Mouse (Mus musculus): ENCODE data around the gene Gimap7. TPM values are rescaled to one million over a fixed set of nuclear protein-coding genes. Genes with fewer than 3 reads are reported as not detected.
"Not testable (repeated sequence)": the region's sequence is repeated elsewhere in the genome, so short reads cannot be mapped to it uniquely, and the experiment has no call there.

Gimap7 gene
- polyA plus RNA-seq, 1 experiment from 2014 or later, result 0.23 TPM

DNA sequence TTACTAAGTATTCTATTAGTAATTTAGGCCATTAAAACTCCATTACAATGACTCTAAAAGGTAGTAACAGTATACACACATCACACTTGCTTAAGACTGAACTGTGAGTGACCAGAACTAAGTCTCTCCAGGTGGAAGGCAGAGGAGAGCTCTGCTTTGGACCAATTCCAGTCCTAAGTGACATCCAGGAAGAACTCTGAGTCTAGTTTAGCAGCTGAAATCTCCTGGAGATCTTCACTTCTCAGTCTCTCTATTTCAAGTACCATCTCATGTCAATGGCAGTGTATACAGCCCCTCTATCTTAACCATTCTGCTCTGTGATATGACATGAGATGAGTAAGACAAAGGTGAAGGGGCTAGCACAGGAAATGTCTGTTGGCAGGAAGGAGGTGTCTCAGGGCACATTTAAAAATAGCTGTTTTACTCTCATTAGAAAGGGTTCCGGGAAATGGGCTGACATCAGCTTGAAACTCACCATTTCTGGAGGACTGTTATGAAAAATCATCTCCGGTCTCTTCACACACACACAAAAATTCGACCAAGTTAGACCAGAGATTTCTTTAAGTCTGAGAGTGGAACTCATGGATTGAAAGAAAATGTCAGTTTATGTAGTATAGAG lies 36.8 kb upstream of the Gimap7 start:
- H3K9ac ChIP-seq, result no peak overlapping the region
- H3K4me1 ChIP-seq (replicated peaks), result no peaks in the 10 kb centered on the region
- H3K9me3 ChIP-seq (replicated peaks), result no peaks in the 10 kb centered on the region
- H3K27ac ChIP-seq, result 0 out of 2 replicates have a peak overlapping the region, but pooled peaks have one; percentile 29
- no peaks in the 10 kb centered on the region for H3K27me3 ChIP-seq
- ATAC-seq (replicated peaks; ENCODE audit: insufficient number of reproducible peaks, insufficient read depth, low FRiP score, low read depth), result no peak
- H3K4me2 ChIP-seq, result no peak overlapping the region
- no peak overlapping the region for H3K4me3 ChIP-seq
- H3K36me3 ChIP-seq, result no peaks in the 10 kb centered on the region
- WGBS, result 58% methylated on average over 3 of the region's 3 CpGs

DNA sequence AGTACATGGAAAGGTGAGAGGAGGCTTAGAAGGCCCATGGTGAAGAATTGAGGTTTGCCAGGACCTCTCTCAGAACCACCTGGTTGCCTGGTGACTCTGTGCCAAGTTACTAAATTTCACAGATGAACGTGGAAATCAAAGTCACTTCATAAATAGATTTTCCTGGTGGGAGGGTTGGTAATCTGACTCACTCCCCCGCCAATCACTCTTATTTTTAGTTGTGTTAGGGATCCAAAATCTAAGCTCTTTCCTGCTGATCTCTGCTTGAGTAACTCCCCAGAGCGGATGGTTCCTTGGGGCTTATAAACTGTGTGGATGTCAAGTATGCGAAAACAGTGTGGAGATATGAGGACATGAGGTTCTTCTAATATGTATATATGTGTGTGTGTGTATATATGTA lies 36.1 kb upstream of the Gimap7 start:
- Histone ChIP-seq H3K27me3 (no peaks in the 10 kb centered on the region), H3K9me3 (replicated peaks) (no peaks in the 10 kb centered on the region), H3K4me1 (replicated peaks) (0 out of 2 replicates have a peak, but pooled peaks cover 4% of the 10 kb centered on the region), H3K9ac (no peak overlapping the region), H3K4me3 (no peak overlapping the region), H3K36me3 (no peaks in the 10 kb centered on the region), H3K4me2 (no peak overlapping the region), H3K27ac (0 out of 2 replicates have a peak overlapping the region, but pooled peaks have one; percentile 18)
- WGBS, result 60% methylated on average over 4 of the region's 4 CpGs
- no peak for ATAC-seq (replicated peaks; ENCODE audit: insufficient number of reproducible peaks, insufficient read depth, low FRiP score, low read depth)

DNA sequence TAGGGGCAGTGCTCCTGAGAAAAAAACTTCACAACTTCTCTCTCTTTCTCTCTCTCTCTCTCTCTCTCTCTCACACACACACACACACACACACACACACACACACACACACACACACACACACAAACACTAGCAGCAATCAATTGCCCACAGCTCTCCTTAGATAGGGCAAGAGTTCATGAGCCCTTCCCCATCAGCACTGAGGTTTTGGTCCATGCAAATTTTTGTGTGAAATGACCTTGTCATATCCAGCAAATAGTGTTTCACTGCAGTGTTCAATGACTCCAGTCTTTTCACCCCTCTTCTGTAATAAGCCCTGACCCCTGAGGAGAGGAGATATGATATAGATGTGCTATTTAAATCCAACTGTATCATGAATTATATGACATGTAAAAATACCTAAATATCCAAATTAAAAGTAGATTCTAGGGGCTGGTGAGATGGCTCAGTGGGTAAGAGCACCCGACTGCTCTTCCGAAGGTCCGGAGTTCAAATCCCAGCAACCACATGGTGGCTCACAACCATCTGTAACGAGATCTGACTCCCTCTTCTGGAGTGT lies 35.1 kb upstream of the Gimap7 start:
- H3K9ac ChIP-seq; ATAC-seq (replicated peaks; ENCODE audit: insufficient number of reproducible peaks, insufficient read depth, low FRiP score, low read depth); H3K27me3 ChIP-seq; H3K9me3 ChIP-seq (replicated peaks); H3K4me3 ChIP-seq; H3K4me2 ChIP-seq; H3K4me1 ChIP-seq (replicated peaks); H3K27ac ChIP-seq; H3K36me3 ChIP-seq: not testable (repeated sequence)
- 99% methylated on average over 4 of the region's 4 CpGs for WGBS

DNA sequence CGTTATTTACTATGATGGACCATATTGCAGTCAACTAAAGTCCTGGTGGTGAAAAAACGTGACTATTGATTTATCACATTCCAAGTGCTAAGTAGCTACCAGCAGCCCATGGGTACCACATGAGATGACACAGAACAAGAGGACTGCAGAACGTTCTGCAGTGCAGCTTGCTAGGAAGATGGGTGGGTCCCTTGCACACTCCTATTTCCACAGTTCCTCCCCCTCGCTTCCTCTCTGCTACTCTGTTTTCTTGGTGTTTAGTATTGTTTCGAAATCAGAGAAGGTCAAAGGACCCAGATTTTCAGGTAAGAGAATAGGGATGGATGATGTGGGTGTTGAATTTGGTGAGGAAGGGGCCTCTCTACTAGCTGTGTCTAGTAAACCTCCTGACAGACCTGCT lies 34.1 kb upstream of the Gimap7 start, which contains the start of gene Gimap4:
Gene Gimap4 (plus strand): TSS at position 231 of the 400 bp plus-strand sequence.
- ATAC-seq (replicated peaks; ENCODE audit: insufficient number of reproducible peaks, insufficient read depth, low FRiP score, low read depth), result no peak
- Histone ChIP-seq H3K9me3 (replicated peaks) (no peaks in the 10 kb centered on the region), H3K27ac (peak within 1 kb of the TSS; percentile 72), H3K36me3 (no peaks in the 10 kb centered on the region), H3K9ac (no peak within 1 kb of the TSS), H3K4me3 (peak within 1 kb of the TSS; percentile 28), H3K4me2 (peak within 1 kb of the TSS; percentile 21), H3K27me3 (no peaks in the 10 kb centered on the region), H3K4me1 (replicated peaks) (0 out of 2 replicates have a peak, but pooled peaks cover 4% of the 10 kb centered on the region)
- WGBS, result 63% methylated on average over 5 of the region's 5 CpGs

DNA sequence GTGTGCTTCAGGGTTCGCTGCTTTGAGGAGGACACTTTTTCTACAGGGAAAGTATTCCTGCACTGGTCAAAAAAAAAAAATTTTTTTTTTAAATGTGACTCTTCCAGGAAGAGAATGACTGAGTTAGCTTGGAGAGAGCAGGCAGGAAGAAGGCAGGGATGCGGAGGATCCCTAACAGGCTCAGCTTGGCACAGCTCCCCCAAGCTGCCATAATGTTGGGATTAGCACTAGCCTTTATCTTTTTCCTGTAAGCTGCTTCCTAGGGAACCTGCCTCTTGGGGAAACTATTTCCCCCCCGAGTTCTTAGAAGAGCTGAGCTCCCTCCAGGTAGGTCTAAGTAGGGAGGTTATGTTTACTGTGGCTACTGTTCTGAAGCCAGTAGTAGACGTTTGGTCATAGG lies 33.6 kb upstream of the Gimap7 start:
- H3K27ac ChIP-seq, result peak overlapping the region; percentile 72
- no peaks in the 10 kb centered on the region for H3K27me3 ChIP-seq
- peak overlapping the region; percentile 28 for H3K4me3 ChIP-seq
- WGBS, result 43% methylated on average over 4 of the region's 4 CpGs
- no peaks in the 10 kb centered on the region for H3K36me3 ChIP-seq
- no peaks in the 10 kb centered on the region for H3K9me3 ChIP-seq (replicated peaks)
- H3K9ac ChIP-seq, result no peak overlapping the region
- H3K4me1 ChIP-seq (replicated peaks), result 0 out of 2 replicates have a peak, but pooled peaks cover 4% of the 10 kb centered on the region
- ATAC-seq (replicated peaks; ENCODE audit: insufficient number of reproducible peaks, insufficient read depth, low FRiP score, low read depth), result no peak
- H3K4me2 ChIP-seq, result peak overlapping the region; percentile 21

DNA sequence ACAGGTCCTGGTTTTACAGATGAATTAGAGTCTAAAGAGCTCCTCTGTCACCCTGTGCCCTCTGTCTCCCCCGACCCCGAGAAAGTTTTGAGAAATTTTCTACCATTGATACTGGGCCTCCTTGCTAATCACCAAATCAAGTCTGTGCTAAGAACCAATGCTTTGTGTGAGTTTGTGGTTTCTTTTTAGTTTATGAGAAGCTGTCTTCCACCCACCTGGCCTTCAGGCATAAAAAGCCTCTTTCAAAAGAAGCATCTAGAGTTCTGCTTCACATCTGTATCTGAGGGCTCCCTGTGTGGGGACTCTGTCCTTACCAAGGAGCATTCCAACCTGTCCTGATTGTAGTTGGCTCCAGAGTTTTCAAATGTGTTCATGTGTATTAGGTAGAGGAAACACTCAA lies 33.2 kb upstream of the Gimap7 start:
- H3K27ac ChIP-seq, result peak overlapping the region; percentile 72
- H3K9ac ChIP-seq, result no peak overlapping the region
- no peak for ATAC-seq (replicated peaks; ENCODE audit: insufficient number of reproducible peaks, insufficient read depth, low FRiP score, low read depth)
- peak overlapping the region; percentile 21 for H3K4me2 ChIP-seq
- 0 out of 2 replicates have a peak, but pooled peaks cover 4% of the 10 kb centered on the region for H3K4me1 ChIP-seq (replicated peaks)
- H3K4me3 ChIP-seq, result peak overlapping the region; percentile 28
- H3K27me3 ChIP-seq, result no peaks in the 10 kb centered on the region
- no peaks in the 10 kb centered on the region for H3K36me3 ChIP-seq
- no peaks in the 10 kb centered on the region for H3K9me3 ChIP-seq (replicated peaks)
- 55% methylated on average over 2 of the region's 2 CpGs for WGBS

DNA sequence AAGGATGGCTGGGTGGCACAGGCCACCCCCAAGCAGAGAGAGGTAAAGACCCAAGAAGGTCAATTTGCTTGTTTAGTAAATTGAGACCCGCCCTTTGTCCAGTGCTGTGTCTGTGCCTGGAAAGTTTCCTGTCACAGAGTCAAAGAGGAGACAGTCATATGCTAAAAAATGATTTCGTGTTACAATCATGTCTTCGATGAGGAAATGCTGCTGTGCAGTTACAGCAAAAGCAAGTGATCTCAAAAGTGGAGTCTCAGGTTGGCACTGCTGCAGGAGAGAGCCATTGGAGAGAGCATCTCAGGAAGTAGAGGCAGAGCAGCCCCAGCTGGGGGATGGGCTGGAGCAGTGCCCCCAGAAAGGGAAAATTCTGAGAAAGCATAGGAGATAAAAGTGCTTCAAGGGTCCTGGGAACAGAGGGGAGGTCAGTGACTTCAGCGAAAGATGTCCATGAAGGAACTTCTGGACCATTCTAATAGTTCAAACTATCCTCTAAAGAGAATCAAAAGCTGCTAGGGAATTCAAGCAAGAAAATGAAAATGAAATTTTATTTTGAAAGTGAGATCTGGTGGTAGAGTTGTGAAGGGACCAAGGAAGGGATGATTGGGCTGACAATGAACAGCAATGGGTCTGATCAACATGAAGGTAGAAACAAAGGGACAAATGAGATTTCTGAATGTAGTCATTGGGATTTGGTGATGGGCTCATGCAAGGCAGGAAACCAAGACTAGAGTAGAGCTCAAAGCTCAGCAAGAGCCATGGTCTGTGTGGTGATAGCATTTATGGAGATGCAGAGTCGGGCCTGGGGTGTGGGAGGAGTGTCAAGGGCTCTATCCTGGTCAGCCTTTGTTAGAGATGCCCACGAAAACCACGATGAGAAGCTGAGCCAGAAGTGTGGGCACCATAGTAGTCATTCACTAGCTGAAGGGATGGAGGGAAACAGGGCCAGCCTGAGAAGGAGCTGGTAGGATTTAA lies 32.4 kb upstream of the Gimap7 start:
- no peaks in the 10 kb centered on the region for H3K9me3 ChIP-seq (replicated peaks)
- ATAC-seq (replicated peaks; ENCODE audit: insufficient number of reproducible peaks, insufficient read depth, low FRiP score, low read depth), result no peak
- H3K36me3 ChIP-seq, result no peaks in the 10 kb centered on the region
- 0 out of 2 replicates have a peak, but pooled peaks cover 4% of the 10 kb centered on the region for H3K4me1 ChIP-seq (replicated peaks)
- 67% methylated on average over 7 of the region's 7 CpGs for WGBS
- no peak overlapping the region for H3K9ac ChIP-seq
- peak overlapping the region; percentile 21 for H3K4me2 ChIP-seq
- no peaks in the 10 kb centered on the region for H3K27me3 ChIP-seq
- H3K4me3 ChIP-seq, result peak overlapping the region; percentile 28
- H3K27ac ChIP-seq, result peak overlapping the region; percentile 72

DNA sequence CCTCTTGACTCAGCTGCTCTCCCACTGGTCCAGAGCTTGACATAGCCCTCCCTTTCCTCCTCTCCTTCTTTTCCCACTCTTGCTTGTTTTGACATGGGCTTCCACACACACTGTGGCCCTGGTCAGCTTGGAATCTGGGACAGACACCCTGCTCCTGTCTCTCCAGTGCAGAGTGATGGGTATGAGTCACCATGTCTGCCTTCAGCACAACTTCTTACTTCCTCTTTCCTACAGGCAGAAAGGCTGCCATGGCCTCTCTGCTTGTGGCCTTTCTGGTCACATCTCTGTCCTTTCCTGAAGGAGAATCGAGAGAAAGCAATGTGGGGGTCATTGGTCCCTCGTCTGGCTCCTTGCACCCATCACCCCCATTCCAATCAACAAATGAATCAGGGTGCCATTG lies 31.3 kb upstream of the Gimap7 start:
- H3K9me3 ChIP-seq (replicated peaks), result no peaks in the 10 kb centered on the region
- H3K4me3 ChIP-seq, result no peak overlapping the region
- no peak overlapping the region for H3K9ac ChIP-seq
- 0 out of 2 replicates have a peak, but pooled peaks cover 4% of the 10 kb centered on the region for H3K4me1 ChIP-seq (replicated peaks)
- no peaks in the 10 kb centered on the region for H3K36me3 ChIP-seq
- 45% methylated on average over 2 of the region's 2 CpGs for WGBS
- H3K4me2 ChIP-seq, result no peak overlapping the region; the same call in 1 of the 2 replicates
- no peaks in the 10 kb centered on the region for H3K27me3 ChIP-seq
- no peak for ATAC-seq (replicated peaks; ENCODE audit: insufficient number of reproducible peaks, insufficient read depth, low FRiP score, low read depth)
- H3K27ac ChIP-seq, result no peak overlapping the region

DNA sequence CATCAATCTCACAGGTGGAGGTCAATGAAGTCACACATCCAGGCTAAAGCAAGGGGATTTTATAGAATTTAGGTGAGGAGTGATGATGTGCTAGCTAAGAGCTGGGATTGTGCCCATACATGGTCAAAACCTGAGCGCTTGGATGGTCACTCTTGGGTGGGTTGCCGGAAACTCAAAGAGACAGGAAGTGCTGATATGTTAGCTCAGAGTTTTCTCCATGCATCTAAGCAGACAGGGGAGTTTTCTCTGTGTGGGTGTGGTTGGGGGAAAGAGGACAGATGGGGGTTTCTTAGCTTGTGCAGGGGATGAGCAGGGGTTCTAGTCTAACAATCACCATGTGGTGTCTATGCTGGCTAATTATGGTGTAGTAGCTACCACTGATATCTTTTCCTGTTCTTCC lies 29.1 kb upstream of the Gimap7 start:
- Histone ChIP-seq H3K27me3 (no peaks in the 10 kb centered on the region), H3K9me3 (replicated peaks) (no peaks in the 10 kb centered on the region), H3K4me2 (no peak overlapping the region), H3K4me3 (no peak overlapping the region), H3K27ac (no peak overlapping the region), H3K9ac (no peak overlapping the region), H3K4me1 (replicated peaks) (0 out of 2 replicates have a peak, but pooled peaks cover 4% of the 10 kb centered on the region), H3K36me3 (no peaks in the 10 kb centered on the region)
- no peak for ATAC-seq (replicated peaks; ENCODE audit: insufficient number of reproducible peaks, insufficient read depth, low FRiP score, low read depth)
- 51% methylated on average over 2 of the region's 2 CpGs for WGBS

DNA sequence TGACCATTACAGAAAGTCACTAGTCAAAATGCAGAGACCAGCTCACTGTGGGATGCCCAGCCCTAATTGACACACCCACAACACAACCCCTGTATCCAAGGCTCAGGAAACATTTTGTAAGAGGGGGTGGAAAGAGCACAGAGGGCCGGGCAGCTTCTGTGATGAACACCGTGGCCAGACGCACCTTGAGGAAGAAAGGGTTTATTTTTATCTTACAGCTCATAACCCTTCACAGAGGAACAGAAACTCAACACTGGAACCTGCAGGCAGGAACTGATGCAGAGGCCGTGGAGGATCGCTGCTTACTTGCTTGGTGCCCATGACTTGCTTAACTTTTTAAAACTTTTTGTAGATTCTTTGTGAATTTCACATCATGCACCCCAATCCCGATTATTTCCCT lies 25.5 kb upstream of the Gimap7 start:
- 70% methylated on average over 6 of the region's 6 CpGs for WGBS
- H3K36me3 ChIP-seq, result no peaks in the 10 kb centered on the region
- no peak overlapping the region for H3K4me3 ChIP-seq
- ATAC-seq (replicated peaks; ENCODE audit: insufficient number of reproducible peaks, insufficient read depth, low FRiP score, low read depth), result no peak
- no peak overlapping the region for H3K4me2 ChIP-seq
- no peaks in the 10 kb centered on the region for H3K27me3 ChIP-seq
- H3K9me3 ChIP-seq (replicated peaks), result no peaks in the 10 kb centered on the region
- no peak overlapping the region for H3K27ac ChIP-seq
- no peak overlapping the region for H3K9ac ChIP-seq
- H3K4me1 ChIP-seq (replicated peaks), result no peaks in the 10 kb centered on the region
